Mouse (Mus musculus): ENCODE data around the gene Mast4. TPM values are rescaled to one million over a fixed set of nuclear protein-coding genes. Genes with fewer than 3 reads are reported as not detected.
A peak's percentile ranks its signal among the peaks of the same experiment; 100 is the strongest.

Gene Mast4
- total and polyA plus RNA-seq, 3 experiments = 0.99 to 7.4 (median 6.1) TPM

DNA sequence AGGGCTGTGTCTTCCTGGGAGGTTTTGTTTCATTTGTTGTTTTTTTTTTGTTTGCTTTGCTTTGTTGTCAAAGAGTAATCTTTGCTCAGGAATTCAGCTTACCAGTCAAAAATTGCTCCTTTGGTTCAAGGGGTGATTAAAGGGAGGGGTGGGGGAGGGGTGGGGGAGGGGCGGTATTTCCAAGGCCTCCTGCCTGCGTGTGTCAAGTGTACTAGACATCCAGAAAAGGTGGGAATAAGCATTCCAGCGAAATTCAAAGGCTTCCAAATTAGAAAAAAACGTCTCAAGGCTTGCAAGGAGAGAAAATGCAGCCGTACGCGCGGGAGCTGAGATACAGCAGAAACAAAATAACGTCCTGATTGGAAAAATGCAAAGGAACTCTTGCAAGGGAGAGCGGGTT, 636.0 kb downstream of the Mast4 start:
- TF ChIP-seq NELFE (IDR thresholded peaks at IDR 0.05; ENCODE audit: low read depth, low read length) (no peak), KAT2A (IDR thresholded peaks at IDR 0.05; ENCODE audit: insufficient replicate concordance, low read length) (no peak), SIN3A (IDR thresholded peaks at IDR 0.05; ENCODE audit: low read length) (no peak)
- peaks cover 94% of the 10 kb centered on the region for H3K79me2 ChIP-seq (replicated peaks; ENCODE audit: control insufficient read depth, extremely low read depth, insufficient read depth, poor library complexity, severe bottlenecking)
- peaks cover 13 to 46% of the 10 kb centered on the region in 2 experiments for H3K4me1 ChIP-seq (ENCODE audit: control insufficient read depth in 1 of 2, insufficient read depth in 2 of 2)
- no peak overlapping the region for H3K27ac ChIP-seq (ENCODE audit: insufficient read depth, low read depth)
- no peaks in the 10 kb centered on the region for H3K9me3 ChIP-seq (replicated peaks; ENCODE audit: low read length)
- in situ Hi-C loops (cut with MboI; ENCODE audit: low pct_ligation_motif_present, low pct_unique_long_range_greater_than_20kb, low sequenced_read_pairs) = loop anchor here (10.0 kb wide), 1 partner anchor 206 kb away; no protein-coding TSS in a partner anchor
- dilution Hi-C loops (cut with MboI; ENCODE audit: extremely low pct_ligation_motif_present, extremely low pct_unique_long_range_greater_than_20kb, low sequenced_read_pairs) = no loop called here
- peak overlapping the region; percentile 21 to 53 (median 26) for H3K4me3 ChIP-seq (replicated peaks in 1 of 3; ENCODE audit: low read depth in 2 of 3, low read length in 2 of 3, poor library complexity in 1 of 3)
- peaks cover 17 to 48% of the 10 kb centered on the region in 2 experiments for H3K36me3 ChIP-seq (replicated peaks in 1 of 2; ENCODE audit: control insufficient read depth in 1 of 2, insufficient read depth in 1 of 2, low read length in 1 of 2)
- H3K27me3 ChIP-seq (replicated peaks) = no peaks in the 10 kb centered on the region
- DNase-seq (ENCODE audit: extremely low read depth) = no peak
- H3K9ac ChIP-seq (ENCODE audit: insufficient read depth, low read depth) = peak overlapping the region; percentile 7; the same call in 1 of the 2 replicates
- peak overlapping the region; percentile 76 for H3K4me2 ChIP-seq (ENCODE audit: insufficient read depth, low read depth, poor library complexity, severe bottlenecking)

DNA sequence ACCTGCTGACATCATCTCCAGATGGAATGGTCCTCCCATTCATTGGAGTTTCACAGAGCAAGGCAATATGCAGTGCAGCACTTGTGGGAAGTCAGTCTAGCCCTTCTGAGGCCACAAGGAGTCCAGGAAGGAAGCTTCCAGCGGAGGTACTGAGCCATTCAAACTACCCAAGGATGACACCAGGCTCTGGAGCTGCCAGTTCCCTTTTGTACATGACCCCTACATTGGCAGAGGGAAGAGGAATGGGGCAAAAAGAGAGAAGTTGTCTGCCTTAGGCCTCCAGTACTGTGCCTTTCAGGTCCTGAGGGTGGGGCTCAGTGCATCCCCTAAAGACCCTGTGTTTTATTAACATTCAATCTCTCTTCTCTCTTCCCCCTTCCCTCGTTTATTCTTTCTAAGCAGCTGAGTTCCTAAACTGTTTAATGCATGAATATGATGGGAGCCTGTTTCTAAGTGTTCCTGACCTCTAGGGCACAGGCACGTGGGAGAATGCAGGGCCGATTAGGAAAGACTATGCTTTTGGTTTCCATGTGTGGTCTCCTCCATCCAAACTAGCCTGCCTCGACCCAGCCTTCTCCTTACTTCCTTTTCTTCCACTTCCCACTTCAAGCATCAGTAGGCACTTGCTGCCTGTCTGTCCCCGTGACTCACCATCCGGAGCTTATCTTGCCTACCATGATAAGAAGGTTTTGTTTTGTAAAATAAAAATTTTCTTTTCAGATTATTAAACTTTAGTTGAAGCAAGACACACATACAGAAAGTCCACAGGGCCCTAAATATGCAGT, 639.0 kb downstream of the Mast4 start:
- dilution Hi-C loops (cut with MboI; ENCODE audit: extremely low pct_ligation_motif_present, extremely low pct_unique_long_range_greater_than_20kb, low sequenced_read_pairs) = no loop called here
- peak overlapping the region; percentile 98 for H3K27ac ChIP-seq (ENCODE audit: insufficient read depth, low read depth)
- H3K4me2 ChIP-seq (ENCODE audit: insufficient read depth, low read depth, poor library complexity, severe bottlenecking) = peak overlapping the region; percentile 57
- peaks cover 12 to 22% of the 10 kb centered on the region in 2 experiments for H3K36me3 ChIP-seq (replicated peaks in 1 of 2; ENCODE audit: control insufficient read depth in 1 of 2, insufficient read depth in 1 of 2, low read length in 1 of 2)
- peaks cover 66% of the 10 kb centered on the region for H3K79me2 ChIP-seq (replicated peaks; ENCODE audit: control insufficient read depth, extremely low read depth, insufficient read depth, poor library complexity, severe bottlenecking)
- TF ChIP-seq TBP (conservative IDR thresholded peaks at IDR 0.05; ENCODE audit: low read depth, low read length) = 0 out of 2 replicates have a peak, but pooled peaks have one; percentile 5
- peak; percentile 44; the same call in 1 of the 2 replicates for TF ChIP-seq ZMIZ1 (IDR thresholded peaks at IDR 0.05; ENCODE audit: low read depth, low read length)
- TF ChIP-seq NELFE (IDR thresholded peaks at IDR 0.05; ENCODE audit: low read depth, low read length) = no peak
- no peak for TF ChIP-seq EP300 (IDR thresholded peaks at IDR 0.05; ENCODE audit: low read length)
- TF ChIP-seq BHLHE40 (IDR thresholded peaks at IDR 0.05; ENCODE audit: low read depth, low read length) = peak; percentile 51
- no peak for TF ChIP-seq NRF1 (IDR thresholded peaks at IDR 0.05; ENCODE audit: low read depth, low read length)
- TF ChIP-seq MAX (IDR thresholded peaks at IDR 0.05; ENCODE audit: low read length) = 0 out of 2 replicates have a peak, but pooled peaks have one; percentile 46
- peak; percentile 84 for TF ChIP-seq MYC (IDR thresholded peaks at IDR 0.05; ENCODE audit: low read depth, low read length)
- 0 out of 2 replicates have a peak, but pooled peaks have one; percentile 0 for TF ChIP-seq MEF2A (IDR thresholded peaks at IDR 0.05; ENCODE audit: borderline replicate concordance, low read depth, low read length)
- peak; percentile 50; the same call in 1 of the 2 replicates for TF ChIP-seq SIN3A (IDR thresholded peaks at IDR 0.05; ENCODE audit: low read length)
- no peak for TF ChIP-seq RCOR1 (conservative IDR thresholded peaks at IDR 0.05; ENCODE audit: low read depth, low read length)
- no peak for TF ChIP-seq TCF12 (IDR thresholded peaks at IDR 0.05; ENCODE audit: low read depth, low read length)
- no peak for TF ChIP-seq HCFC1 (IDR thresholded peaks at IDR 0.05; ENCODE audit: low read depth, low read length)
- TF ChIP-seq IRF4 (IDR thresholded peaks at IDR 0.05; ENCODE audit: low read depth, low read length) = 0 out of 2 replicates have a peak, but pooled peaks have one; percentile 13
- TF ChIP-seq MXI1 (IDR thresholded peaks at IDR 0.05; ENCODE audit: low read depth, low read length) = peak; percentile 76
- H3K9ac ChIP-seq (ENCODE audit: insufficient read depth, low read depth) = peak overlapping the region; percentile 100
- H3K4me1 ChIP-seq (ENCODE audit: control insufficient read depth in 1 of 2, insufficient read depth in 2 of 2) = peaks cover 28 to 51% of the 10 kb centered on the region in 2 experiments
- H3K4me3 ChIP-seq (replicated peaks in 1 of 3; ENCODE audit: low read depth in 2 of 3, low read length in 2 of 3, poor library complexity in 1 of 3) = peak overlapping the region; percentile 69 to 98 (median 91)
- in situ Hi-C loops (cut with MboI; ENCODE audit: low pct_ligation_motif_present, low pct_unique_long_range_greater_than_20kb, low sequenced_read_pairs) = loop anchor here (10.0 kb wide), 1 partner anchor 209 kb away; no protein-coding TSS in a partner anchor
- no peaks in the 10 kb centered on the region for H3K27me3 ChIP-seq (replicated peaks)
- no peak for DNase-seq (ENCODE audit: extremely low read depth)
- no peaks in the 10 kb centered on the region for H3K9me3 ChIP-seq (replicated peaks; ENCODE audit: low read length)

Data from CH12.LX (cell line).